Mouse (Mus musculus): ENCODE results near the gene Slc43a3.
"Not testable (repeated sequence)": the region's sequence is repeated elsewhere in the genome, so short reads cannot be mapped to it uniquely, and the experiment has no call there.

The Slc43a3 gene

GRCm38 (mm10) chr2:84936474-84937429 is at the start of gene Slc43a3:
Slc43a3 (plus strand) TSS chr2:84936579.
- DNase-seq (ENCODE audit: low read depth, low spot score): no peak

DNA sequence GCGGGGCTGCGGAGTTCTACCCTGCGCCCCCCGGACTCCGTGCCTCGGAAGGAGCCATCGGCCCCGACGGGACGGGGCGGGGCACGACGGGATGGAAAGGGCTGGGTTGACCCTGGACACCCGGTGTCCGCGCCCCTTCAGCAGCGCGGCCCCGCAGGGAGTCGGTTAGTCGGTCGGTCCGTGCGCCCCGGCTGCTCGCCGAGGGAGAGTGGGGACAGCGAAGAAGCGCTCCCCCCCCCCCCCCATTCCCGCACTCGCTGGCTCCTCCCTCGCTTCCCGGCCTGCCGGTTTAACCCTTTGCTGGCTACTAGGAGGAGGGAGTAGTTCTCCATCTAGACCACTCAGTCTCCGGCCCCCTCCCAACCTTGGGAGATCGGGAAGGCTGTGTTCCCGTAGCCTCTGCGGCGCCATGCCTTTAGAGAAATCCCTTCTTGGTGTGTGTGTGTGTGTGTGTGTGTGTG is 49.5 kb upstream of the Slc43a3 start:
- no peak for DNase-seq (ENCODE audit: low read depth, low spot score)

GRCm38 (mm10) chr2:84887411-84888271 is 48.7 kb upstream of the Slc43a3 start:
- no peak for DNase-seq (ENCODE audit: low read depth, low spot score)

DNA sequence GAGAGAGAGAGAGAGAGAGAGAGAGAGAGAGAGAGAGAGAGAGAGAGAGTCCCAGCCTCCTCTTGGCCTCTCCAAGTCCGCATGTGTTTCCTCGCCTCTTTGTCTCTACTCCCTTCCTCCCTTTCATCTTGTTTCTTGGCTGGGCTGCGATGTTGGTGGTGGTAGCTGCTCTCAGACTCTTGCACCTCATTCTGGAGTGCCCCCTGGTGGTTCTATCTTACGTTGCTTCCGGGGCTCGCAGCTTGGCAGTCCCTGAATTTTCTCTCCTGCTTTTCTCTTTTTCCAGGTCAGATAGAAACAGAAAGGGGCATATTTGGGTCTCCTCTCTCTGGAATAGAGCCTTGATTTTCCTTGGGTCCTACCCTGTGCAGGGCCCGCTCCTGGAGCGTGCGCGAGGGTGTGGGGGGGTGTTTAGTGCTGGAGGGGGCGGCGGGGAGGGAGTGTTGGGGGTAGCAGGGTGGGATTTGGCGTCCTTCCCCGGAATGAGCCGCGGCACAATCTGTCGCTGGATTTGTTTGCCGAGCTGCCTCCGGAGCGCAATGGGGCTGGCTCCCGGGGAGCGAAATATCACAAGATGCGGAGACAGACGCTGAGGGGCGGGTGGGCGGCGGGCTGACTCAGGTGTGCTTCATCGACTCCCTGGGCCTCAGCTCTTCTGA is 47.6 kb upstream of the Slc43a3 start:
- peak; percentile 59 for DNase-seq (ENCODE audit: low read depth, low spot score)

DNA sequence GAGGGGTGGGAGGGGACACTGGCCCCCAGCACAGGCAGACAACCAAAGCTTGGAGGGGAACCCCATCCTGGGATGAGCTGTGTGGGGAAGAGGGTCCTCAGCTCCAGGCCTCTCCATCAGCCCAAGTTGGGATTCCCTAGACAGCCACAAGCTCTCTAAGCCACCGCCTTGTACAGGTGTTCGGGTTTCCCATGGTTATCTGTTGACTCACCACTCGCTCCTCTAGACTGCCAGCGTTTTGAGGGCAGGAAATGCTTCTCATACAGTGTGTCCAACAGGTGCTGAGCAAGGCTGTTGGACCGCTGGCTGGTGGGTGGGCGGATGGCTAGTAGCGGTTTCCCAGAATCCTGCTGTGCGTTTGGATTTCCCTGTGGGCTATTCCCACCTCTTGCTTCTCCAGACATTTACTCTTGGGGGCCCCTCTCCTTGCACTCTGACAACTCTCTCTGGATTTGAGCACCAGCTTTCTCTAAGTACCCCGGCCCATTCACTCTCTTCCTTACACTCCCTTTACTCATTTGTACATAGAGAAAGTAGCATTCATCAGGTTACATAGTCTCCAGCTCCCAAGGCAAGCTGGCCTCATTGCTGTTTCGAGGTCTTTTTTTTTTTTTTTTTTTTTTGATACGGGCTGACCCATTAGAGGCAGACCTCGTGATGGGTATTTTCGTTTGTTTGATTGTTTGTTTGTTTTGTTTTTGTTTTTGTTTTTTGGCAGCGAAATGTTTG is 46.9 kb upstream of the Slc43a3 start:
- peak; percentile 24 for DNase-seq (ENCODE audit: low read depth, low spot score)

- peak; percentile 76 for DNase-seq (ENCODE audit: low read depth, low spot score)
Observed at GRCm38 (mm10) chr2:84890045-84890340, 46.4 kb upstream of the Slc43a3 start.

DNA sequence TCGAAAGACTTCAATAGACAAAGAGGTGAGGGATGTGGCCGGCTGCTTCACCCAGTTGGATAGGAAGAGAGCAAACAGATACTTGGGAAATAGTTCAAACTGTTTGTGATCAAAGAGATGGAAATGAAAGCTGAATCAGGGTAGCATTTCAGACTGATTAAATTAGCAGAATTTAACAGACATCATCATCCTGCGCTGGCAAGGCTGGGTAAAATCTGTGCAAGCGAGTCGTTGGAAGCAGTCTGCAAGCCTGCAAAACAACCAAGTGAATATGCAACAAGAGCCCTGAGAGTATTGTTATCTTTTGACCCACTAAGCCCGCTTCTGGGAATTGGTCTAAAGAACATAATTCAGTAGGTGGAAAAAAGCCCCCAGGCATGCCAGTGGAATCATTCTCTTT is 43.0 kb upstream of the Slc43a3 start:
- DNase-seq (ENCODE audit: low read depth, low spot score): no peak

GRCm38 (mm10) chr2:84895495-84896198 is 40.7 kb upstream of the Slc43a3 start:
- DNase-seq (ENCODE audit: low read depth, low spot score): peak; percentile 22

GRCm38 (mm10) chr2:84896686-84897085 is 39.7 kb upstream of the Slc43a3 start:
- not testable (repeated sequence) for DNase-seq (ENCODE audit: low read depth, low spot score)

DNA sequence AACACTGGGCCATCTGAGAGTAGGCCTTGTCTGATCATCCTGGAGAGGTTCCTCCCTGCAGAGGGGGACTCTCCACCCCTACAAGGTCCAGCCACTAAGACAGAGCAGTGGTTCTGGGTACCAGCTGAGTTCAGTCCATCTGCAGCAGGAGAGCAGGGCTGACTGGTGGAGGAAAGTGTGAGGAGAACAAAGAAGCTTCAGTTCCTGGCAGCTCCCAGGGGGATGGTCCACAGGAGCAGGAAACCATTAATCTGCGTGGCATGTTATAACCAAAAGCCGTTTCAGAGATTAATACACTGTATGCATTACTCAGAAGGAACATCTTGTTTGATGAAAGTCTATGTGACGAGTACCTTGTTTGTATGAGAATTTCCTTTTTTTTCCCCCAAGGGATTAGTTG is 23.7 kb upstream of the Slc43a3 start:
- no peak for DNase-seq (ENCODE audit: low read depth, low spot score)

DNA sequence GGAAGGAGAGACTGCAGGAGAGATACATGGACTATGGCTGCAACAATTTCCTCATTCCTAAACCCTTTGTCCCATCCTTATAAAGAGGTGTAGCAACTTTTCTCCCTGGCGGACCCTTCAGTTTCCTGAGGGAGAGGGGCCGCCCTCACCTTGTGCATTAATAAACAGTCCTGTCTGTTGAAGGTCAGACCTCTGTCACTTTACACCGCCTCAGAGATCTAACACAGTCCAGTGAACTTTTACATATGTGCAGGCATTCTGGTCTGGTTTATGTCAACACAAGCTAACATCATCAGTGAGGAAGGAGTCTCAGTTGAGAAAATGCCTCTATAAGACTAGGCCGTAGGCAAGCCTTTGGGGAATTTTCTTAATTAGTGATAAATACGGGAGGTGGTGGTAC is 22.5 kb upstream of the Slc43a3 start:
- no peak for DNase-seq (ENCODE audit: low read depth, low spot score)

GRCm38 (mm10) chr2:84915330-84915729 is 21.0 kb upstream of the Slc43a3 start:
- DNase-seq (ENCODE audit: low read depth, low spot score): no peak

DNA sequence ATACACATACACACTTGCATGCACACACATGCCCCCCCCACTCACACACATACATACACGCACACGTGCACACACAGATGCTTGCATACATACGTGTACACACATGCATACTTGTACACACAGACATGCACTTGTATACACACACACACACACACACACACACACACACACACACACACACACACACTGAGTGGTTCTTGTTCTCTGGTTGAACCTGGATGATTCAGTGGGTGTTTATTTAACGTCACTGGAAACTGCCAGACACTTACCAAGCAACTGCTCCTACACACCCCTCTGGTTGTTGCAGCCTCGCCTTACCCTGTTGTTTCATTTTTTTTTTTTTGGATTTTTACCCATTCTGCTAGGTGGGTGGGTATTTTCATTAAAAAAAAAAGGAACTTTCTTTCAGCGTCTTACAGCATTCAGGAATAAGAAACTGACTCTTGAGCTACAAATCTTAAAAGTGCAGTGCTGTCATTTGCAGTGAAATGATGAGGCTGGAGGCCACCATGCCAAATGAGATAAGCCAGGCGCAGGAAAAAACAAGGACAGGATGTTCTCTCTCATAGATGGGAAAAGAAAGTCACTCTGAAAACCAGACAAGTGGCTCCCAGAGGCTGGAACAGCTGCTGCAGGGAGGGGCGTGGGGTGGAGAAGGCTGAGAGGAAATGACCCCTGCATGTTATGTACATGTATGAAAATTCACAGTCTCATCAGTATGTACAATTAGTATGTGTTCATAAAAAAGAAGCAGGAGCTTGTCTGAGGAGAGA is 19.6 kb upstream of the Slc43a3 start:
- no peak for DNase-seq (ENCODE audit: low read depth, low spot score)

GRCm38 (mm10) chr2:84918188-84918587 is 18.2 kb upstream of the Slc43a3 start:
- no peak for DNase-seq (ENCODE audit: low read depth, low spot score)

- no peak for DNase-seq (ENCODE audit: low read depth, low spot score)
Observed at GRCm38 (mm10) chr2:84919601-84920108, 16.7 kb upstream of the Slc43a3 start.

DNA sequence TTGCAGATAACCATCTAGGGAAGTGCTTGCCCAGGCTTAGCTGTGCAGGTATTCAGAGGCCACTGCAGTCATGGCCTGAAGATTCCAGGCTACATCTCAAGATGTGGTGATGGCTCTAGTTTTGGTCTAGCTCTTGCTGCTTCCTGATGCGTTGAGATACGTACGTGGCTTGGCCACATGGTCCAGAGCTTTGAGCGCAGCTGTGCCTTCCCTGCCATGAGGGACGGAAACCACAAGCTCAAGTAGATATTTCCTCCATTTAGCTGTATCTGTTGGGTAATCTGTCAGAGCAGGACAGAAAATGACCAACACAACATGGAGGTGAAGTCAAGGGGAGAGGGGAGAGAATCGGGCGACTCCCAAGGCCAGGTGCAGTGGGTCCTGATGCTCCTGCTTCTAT is 6.2 kb upstream of the Slc43a3 start:
- no peak for DNase-seq (ENCODE audit: low read depth, low spot score)

DNA sequence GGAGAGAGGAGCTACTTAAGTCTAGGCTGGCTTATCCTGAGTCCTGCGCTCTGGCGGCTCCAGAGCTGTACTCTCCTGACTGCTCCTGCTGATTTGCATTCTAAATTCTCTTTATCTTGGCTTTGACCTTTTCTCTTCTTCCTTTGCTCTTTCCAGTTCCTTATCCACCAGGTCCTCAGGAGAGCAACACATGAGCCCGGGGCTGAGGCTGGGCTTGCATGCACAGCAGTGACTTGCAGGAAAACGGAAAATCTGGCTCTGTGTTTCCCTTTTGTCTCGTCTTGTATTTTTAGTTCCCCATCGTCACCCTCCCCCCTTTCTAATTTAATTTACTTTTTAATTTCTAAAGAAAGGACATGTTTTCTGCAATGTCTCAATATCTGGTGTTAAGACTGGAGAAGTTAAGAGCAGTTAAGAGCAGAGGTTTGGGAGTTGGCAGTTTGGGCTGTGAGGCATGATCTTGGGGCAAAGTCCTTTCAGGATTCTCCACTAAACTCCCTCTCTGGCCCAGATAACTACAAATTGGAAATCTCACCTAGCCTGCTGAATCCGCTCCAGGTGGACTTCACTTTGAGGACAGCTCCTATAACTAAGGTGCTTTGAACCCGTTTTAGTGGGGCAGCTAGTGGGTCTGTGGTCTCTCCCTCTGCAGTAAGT is 2.3 kb upstream of the Slc43a3 start:
- DNase-seq (ENCODE audit: low read depth, low spot score): no peak

DNA sequence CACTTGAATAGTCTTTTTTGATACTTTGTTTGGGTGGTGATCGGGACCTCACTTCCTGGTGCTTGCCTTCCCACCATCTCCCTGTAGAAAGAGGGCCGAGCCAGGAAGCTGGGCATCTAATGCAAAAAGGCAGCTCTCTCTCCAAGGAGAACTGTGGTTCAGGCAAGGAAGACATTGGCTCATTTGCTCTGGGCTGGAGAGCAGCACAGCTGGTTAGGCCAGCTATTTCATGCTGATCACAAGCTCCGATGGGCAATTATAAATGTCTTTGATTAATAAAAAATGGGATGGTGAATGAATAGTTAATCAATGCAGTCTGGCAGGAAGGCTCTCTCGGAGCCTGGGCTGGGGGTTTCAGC is 1.8 kb upstream of the Slc43a3 start:
- DNase-seq (ENCODE audit: low read depth, low spot score): no peak

DNA sequence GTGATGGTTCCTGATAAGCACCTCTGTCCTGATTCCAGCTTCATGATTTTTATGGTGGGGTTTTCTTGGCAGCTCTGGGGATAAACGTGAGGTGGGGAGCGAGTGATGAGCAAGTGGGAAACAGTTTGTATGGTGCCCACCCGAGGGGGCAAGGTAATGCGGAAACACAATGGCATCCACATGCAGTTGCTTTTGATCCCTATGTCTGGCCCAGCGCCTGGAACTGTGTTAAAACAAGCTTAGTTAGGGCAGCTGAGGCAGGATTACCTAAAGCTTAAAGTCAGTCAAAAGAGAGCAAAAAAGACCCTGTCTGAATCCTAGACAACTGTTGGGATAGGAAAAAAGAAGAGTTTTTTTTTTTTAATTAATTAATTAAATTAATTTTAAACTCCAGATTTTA is 1.3 kb upstream of the Slc43a3 start:
- DNase-seq (ENCODE audit: low read depth, low spot score): no peak

Measured in A20 (cell line).